Mouse (Mus musculus): ENCODE results near the gene Idh2.
"Not testable (repeated sequence)": the region's sequence is repeated elsewhere in the genome, so short reads cannot be mapped to it uniquely, and the experiment has no call there.

Gene Idh2

GRCm38 (mm10) chr7:80060012-80060778, 55.0 kb downstream of the Idh2 start:
- DNase-seq (ENCODE audit: low read depth, low spot score), result no peak

- no peak for DNase-seq (ENCODE audit: low read depth, low spot score)
Observed at GRCm38 (mm10) chr7:80059064-80059838, 55.9 kb downstream of the Idh2 start.

GRCm38 (mm10) chr7:80058405-80059063, 56.7 kb downstream of the Idh2 start:
- DNase-seq (ENCODE audit: low read depth, low spot score), result no peak

GRCm38 (mm10) chr7:80057781-80058180, 57.4 kb downstream of the Idh2 start:
- no peak for DNase-seq (ENCODE audit: low read depth, low spot score)

DNA sequence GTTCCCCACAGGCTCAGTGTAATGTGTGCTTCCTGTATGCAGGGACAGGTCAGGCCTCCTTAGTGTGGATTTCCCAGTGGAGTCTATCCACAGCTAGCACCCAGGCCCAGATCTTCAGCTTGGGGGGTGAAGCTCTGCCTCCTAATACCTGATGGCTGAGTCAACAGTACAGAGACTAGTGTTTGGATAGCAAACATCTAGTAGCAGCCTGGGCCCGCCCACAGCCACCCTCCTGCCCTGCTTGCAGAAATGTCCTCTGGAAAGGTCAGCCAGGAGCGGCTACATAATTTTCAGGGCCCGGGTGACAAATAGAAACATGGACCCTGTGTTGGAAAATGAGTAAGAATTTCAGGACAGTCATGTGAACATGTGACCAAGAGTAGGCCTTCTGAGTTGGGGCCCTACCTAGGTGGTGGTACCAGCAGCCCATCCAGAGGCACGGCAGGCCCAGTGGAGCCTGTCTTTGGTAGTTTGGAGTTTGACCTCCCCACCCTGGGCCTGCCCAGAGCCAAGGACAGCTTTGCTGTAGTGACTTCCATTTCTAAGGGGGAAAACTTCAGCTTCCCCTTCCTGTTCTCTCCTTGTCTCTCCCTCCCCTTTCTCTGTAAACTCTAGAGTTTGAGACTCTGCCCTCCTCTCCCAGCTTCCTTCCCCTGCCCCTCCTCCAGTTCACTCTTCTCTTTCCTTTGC, 58.0 kb downstream of the Idh2 start:
- no peak for DNase-seq (ENCODE audit: low read depth, low spot score)

- no peak for DNase-seq (ENCODE audit: low read depth, low spot score)
Observed at GRCm38 (mm10) chr7:80055781-80056180, 59.4 kb downstream of the Idh2 start.

GRCm38 (mm10) chr7:80053147-80053546, 62.0 kb downstream of the Idh2 start:
- no peak for DNase-seq (ENCODE audit: low read depth, low spot score)

DNA sequence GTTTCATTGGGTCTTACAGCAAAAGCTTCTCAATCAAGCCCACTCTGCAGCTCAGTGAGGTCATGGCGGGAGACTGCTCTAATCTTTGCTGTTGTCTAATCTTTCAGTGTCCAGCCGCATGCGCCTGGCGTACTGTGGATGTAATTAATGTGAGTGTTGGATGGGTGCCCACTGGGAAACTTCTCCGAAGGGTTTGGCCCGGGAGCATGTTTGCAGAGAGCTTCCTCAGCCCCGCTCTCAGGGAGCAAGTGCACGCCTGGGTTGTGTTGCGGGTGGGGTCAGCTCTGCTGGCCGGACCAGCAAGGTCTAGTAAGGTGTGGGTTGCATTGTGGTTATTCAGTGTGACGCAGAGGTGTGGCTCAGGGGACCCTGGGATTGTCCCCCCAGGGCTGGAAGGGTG, 62.9 kb downstream of the Idh2 start:
- no peak for DNase-seq (ENCODE audit: low read depth, low spot score)

DNA sequence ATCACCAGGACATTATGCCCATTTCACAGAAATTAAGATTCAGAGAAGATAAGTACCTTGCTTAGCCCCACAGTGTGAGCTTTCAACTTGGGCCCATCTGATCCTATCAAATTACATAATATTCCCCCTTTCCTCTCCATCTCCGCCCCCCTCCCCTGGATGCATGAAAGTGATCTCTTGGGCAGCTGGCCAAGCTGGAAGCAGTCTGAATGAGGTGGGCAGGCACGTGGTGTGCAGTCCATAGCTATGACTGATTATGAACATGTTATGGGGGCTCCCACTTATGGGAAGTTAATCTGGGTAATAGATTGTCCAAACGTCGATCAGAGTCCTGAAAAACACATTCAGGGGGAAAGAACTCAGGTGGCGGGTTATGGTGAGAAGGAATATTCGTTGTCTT, 63.4 kb downstream of the Idh2 start:
- DNase-seq (ENCODE audit: low read depth, low spot score), result no peak

- DNase-seq (ENCODE audit: low read depth, low spot score), result not testable (repeated sequence)
Observed at GRCm38 (mm10) chr7:80050382-80050781, 64.8 kb downstream of the Idh2 start.

DNA sequence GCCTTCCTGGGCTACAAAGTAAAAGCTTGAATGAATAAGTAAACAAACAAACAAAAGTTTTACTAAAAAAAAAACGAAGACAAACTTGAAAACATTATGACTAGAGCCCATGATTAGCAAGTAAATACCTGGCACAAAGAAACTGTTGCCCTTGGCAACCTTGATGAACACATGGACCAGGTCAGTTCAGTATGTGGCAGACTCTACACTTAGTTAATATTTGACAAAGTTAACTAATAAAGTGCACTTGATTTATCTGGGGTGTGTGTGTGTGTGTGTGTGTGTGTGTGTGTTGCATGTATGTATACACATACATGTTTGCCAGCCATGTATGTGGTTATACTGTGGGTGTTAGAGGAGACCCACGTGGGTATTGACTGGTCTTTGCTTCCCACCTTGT, 65.4 kb downstream of the Idh2 start:
- DNase-seq (ENCODE audit: low read depth, low spot score), result no peak

DNA sequence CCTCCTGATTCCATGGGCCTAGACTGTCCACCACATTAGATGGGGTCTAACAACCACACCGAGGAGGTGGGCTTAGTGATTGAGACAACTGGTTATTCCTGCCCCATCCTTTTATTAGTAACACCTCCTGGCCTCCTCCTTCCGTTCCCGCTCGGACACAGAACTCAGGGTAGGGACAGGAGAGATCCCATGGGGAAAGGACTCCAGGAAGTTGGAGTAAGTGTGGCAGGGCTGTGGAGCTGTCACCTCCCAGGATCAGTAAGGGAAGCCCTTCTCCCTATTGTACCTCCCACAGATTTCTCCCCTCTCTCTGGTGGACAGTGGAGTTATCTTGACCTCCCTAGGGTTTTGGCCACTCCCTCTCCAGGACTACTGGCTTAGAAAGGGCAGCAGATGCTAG, 68.2 kb downstream of the Idh2 start:
- no peak for DNase-seq (ENCODE audit: low read depth, low spot score)
